Mouse (Mus musculus): ENCODE measurements around the gene Synj2bp. TPM values are rescaled to one million over a fixed set of nuclear protein-coding genes. Genes with fewer than 3 reads are reported as not detected.
A peak's percentile ranks its signal among the peaks of the same experiment; 100 is the strongest.

Synj2bp gene
- total and polyA plus RNA-seq, 3 experiments = 14.7 to 19.3 TPM; not detected in 1

GRCm38 (mm10) chr12:81485311-81485710, 47.4 kb downstream of the Synj2bp start:
- TF ChIP-seq EP300 (IDR thresholded peaks at IDR 0.05; ENCODE audit: low read depth in 1 of 2, low read length in 2 of 2) (no peak), MXI1 (IDR thresholded peaks at IDR 0.05; ENCODE audit: low read depth, low read length) (no peak), ZC3H11A (IDR thresholded peaks at IDR 0.05; ENCODE audit: low read depth, low read length) (no peak), MAZ (IDR thresholded peaks at IDR 0.05; ENCODE audit: low read depth, low read length) (no peak), GABPA (IDR thresholded peaks at IDR 0.05; ENCODE audit: low read depth, low read length) (no peak), USF1 (IDR thresholded peaks at IDR 0.05; ENCODE audit: low read depth, low read length) (no peak), SMC3 (IDR thresholded peaks at IDR 0.05; ENCODE audit: low read depth, low read length) (no peak), NRF1 (IDR thresholded peaks at IDR 0.05; ENCODE audit: insufficient read depth, low read depth, low read length, poor library complexity, severe bottlenecking) (no peak)
- Histone ChIP-seq H3K27me3 (ENCODE audit: control insufficient read depth in 1 of 2, insufficient read depth in 2 of 2, low read length in 2 of 2) (no peaks in the 10 kb centered on the region), H3K79me2 (ENCODE audit: control insufficient read depth, insufficient read depth, low read length, poor library complexity) (peaks cover 12% of the 10 kb centered on the region), H3K9me3 (replicated peaks; ENCODE audit: insufficient read depth, low read length) (no peaks in the 10 kb centered on the region), H3K9ac (ENCODE audit: control insufficient read depth, low read depth, low read length, poor library complexity, severe bottlenecking) (peak overlapping the region; percentile 98), H3K4me3 (ENCODE audit: control insufficient read depth in 1 of 2, insufficient read depth in 1 of 2, low read depth in 2 of 2, low read length in 2 of 2) (peak overlapping the region; percentile 79 to 87), H3K36me3 (ENCODE audit: control insufficient read depth in 1 of 2, insufficient read depth in 2 of 2, low read length in 2 of 2) (peaks cover 0 to 10% of the 10 kb centered on the region in 2 experiments; a peak in 2 of 4 replicates), H3K27ac (ENCODE audit: control insufficient read depth, low read depth, low read length) (peak overlapping the region; percentile 99), H3K4me1 (ENCODE audit: control insufficient read depth in 1 of 2, insufficient read depth in 2 of 2, low read length in 2 of 2) (peaks cover 0 to 3% of the 10 kb centered on the region in 2 experiments; a peak in 2 of 4 replicates)
- no peak for DNase-seq (ENCODE audit: low read depth, low spot score)

- Histone ChIP-seq H3K9me3 (replicated peaks; ENCODE audit: insufficient read depth, low read length) (no peaks in the 10 kb centered on the region), H3K4me3 (ENCODE audit: control insufficient read depth in 1 of 2, insufficient read depth in 1 of 2, low read depth in 2 of 2, low read length in 2 of 2) (peak within 1 kb of the TSS; percentile 79 to 87), H3K4me1 (ENCODE audit: control insufficient read depth in 1 of 2, insufficient read depth in 2 of 2, low read length in 2 of 2) (peaks cover 0 to 3% of the 10 kb centered on the region in 2 experiments; a peak in 2 of 4 replicates), H3K36me3 (ENCODE audit: control insufficient read depth in 1 of 2, insufficient read depth in 2 of 2, low read length in 2 of 2) (peaks cover 0 to 10% of the 10 kb centered on the region in 2 experiments; a peak in 2 of 4 replicates), H3K79me2 (ENCODE audit: control insufficient read depth, insufficient read depth, low read length, poor library complexity) (peaks cover 12% of the 10 kb centered on the region), H3K27me3 (ENCODE audit: control insufficient read depth in 1 of 2, insufficient read depth in 2 of 2, low read length in 2 of 2) (no peaks in the 10 kb centered on the region), H3K9ac (ENCODE audit: control insufficient read depth, low read depth, low read length, poor library complexity, severe bottlenecking) (peak within 1 kb of the TSS; percentile 98), H3K27ac (ENCODE audit: control insufficient read depth, low read depth, low read length) (peak within 1 kb of the TSS; percentile 99)
- peak; percentile 94 for DNase-seq (ENCODE audit: low read depth, low spot score)
- TF ChIP-seq ZKSCAN1 (IDR thresholded peaks at IDR 0.05; ENCODE audit: low read depth, low read length) = no peak
- peak; percentile 29; the same call in 1 of the 2 replicates for TF ChIP-seq TAL1 (IDR thresholded peaks at IDR 0.05; ENCODE audit: low read length)
- TF ChIP-seq POLR2AphosphoS2 (IDR thresholded peaks at IDR 0.05; ENCODE audit: low read length) = peak; percentile 81
- TF ChIP-seq HCFC1 (IDR thresholded peaks at IDR 0.05; ENCODE audit: low read depth, low read length) = peak; percentile 85
- peak; percentile 61; the same call in 1 of the 2 replicates for TF ChIP-seq KAT2A (conservative IDR thresholded peaks at IDR 0.05; ENCODE audit: low read depth, low read length)
- no peak for TF ChIP-seq RAD21 (IDR thresholded peaks at IDR 0.05; ENCODE audit: low read depth, low read length)
- no peak for TF ChIP-seq MYB (IDR thresholded peaks at IDR 0.05; ENCODE audit: low read depth, low read length)
- no peak for TF ChIP-seq GABPA (IDR thresholded peaks at IDR 0.05; ENCODE audit: low read depth, low read length)
- TF ChIP-seq USF2 (IDR thresholded peaks at IDR 0.05; ENCODE audit: borderline replicate concordance in 1 of 2, insufficient read depth in 1 of 2, low read depth in 1 of 2, low read length in 2 of 2) = no peak
- no peak for TF ChIP-seq JUND (IDR thresholded peaks at IDR 0.05; ENCODE audit: low read depth, low read length)
- TF ChIP-seq MAZ (IDR thresholded peaks at IDR 0.05; ENCODE audit: low read depth, low read length) = 0 out of 2 replicates have a peak, but pooled peaks have one; percentile 51
- no peak for TF ChIP-seq CHD1 (IDR thresholded peaks at IDR 0.05; ENCODE audit: low read depth, low read length)
- no peak for TF ChIP-seq MEF2A (IDR thresholded peaks at IDR 0.05; ENCODE audit: extremely low read depth, insufficient replicate concordance, low read depth, low read length, poor library complexity, severe bottlenecking)
- no peak for TF ChIP-seq NRF1 (IDR thresholded peaks at IDR 0.05; ENCODE audit: insufficient read depth, low read depth, low read length, poor library complexity, severe bottlenecking)
- peak; percentile 82 to 93 for TF ChIP-seq POLR2A (IDR thresholded peaks at IDR 0.05; ENCODE audit: control insufficient read depth in 1 of 2, insufficient read depth in 1 of 2, low read depth in 1 of 2, low read length in 2 of 2, poor library complexity in 1 of 2)
- peak; percentile 68 for TF ChIP-seq MAFK (IDR thresholded peaks at IDR 0.05; ENCODE audit: borderline replicate concordance, low read depth, low read length)
- TF ChIP-seq MYC (IDR thresholded peaks at IDR 0.05; ENCODE audit: low read depth, low read length) = peak; percentile 86
- no peak for TF ChIP-seq SMC3 (IDR thresholded peaks at IDR 0.05; ENCODE audit: low read depth, low read length)
- TF ChIP-seq E2F4 (IDR thresholded peaks at IDR 0.05; ENCODE audit: borderline replicate concordance, low read depth, low read length) = no peak
- TF ChIP-seq ZC3H11A (IDR thresholded peaks at IDR 0.05; ENCODE audit: low read depth, low read length) = no peak
- TF ChIP-seq TBP (IDR thresholded peaks at IDR 0.05; ENCODE audit: low read depth, low read length) = peak; percentile 72; the same call in 1 of the 2 replicates
- TF ChIP-seq CHD2 (IDR thresholded peaks at IDR 0.05; ENCODE audit: low read length) = no peak
- TF ChIP-seq SIN3A (IDR thresholded peaks at IDR 0.05; ENCODE audit: low read length) = peak; percentile 34; the same call in 1 of the 2 replicates
- TF ChIP-seq EP300 (IDR thresholded peaks at IDR 0.05; ENCODE audit: low read depth in 1 of 2, low read length in 2 of 2) = no peak; a peak in 1 of 4 replicates
- TF ChIP-seq CTCF (IDR thresholded peaks at IDR 0.05 in 2 of 3, conservative IDR thresholded peaks at IDR 0.05 in 1 of 3; ENCODE audit: control insufficient read depth in 1 of 3, insufficient read depth in 1 of 3, low read depth in 2 of 3, low read length in 3 of 3, poor library complexity in 1 of 3, severe bottlenecking in 1 of 3) = no peak
- no peak for TF ChIP-seq BHLHE40 (IDR thresholded peaks at IDR 0.05; ENCODE audit: borderline replicate concordance, low read depth, low read length)
- TF ChIP-seq RCOR1 (IDR thresholded peaks at IDR 0.05; ENCODE audit: low read depth, low read length) = peak; percentile 56; the same call in 1 of the 2 replicates
These were observed 48.0 kb downstream of the Synj2bp start, which contains the start of gene Cox16 for GRCm38 (mm10) chr12:81484727-81485191. Cox16 (minus strand) TSS chr12:81485127.

Measured in MEL (cell line).